Mouse (Mus musculus): Measurements from ENCODE around the gene B4gat1. TPM values are rescaled to one million over a fixed set of nuclear protein-coding genes. Genes with fewer than 3 reads are reported as not detected.

B4gat1 gene
- polyA plus RNA-seq (2012; rRNA removed) = 2.6 and 3.7 TPM in 2 replicates

DNA sequence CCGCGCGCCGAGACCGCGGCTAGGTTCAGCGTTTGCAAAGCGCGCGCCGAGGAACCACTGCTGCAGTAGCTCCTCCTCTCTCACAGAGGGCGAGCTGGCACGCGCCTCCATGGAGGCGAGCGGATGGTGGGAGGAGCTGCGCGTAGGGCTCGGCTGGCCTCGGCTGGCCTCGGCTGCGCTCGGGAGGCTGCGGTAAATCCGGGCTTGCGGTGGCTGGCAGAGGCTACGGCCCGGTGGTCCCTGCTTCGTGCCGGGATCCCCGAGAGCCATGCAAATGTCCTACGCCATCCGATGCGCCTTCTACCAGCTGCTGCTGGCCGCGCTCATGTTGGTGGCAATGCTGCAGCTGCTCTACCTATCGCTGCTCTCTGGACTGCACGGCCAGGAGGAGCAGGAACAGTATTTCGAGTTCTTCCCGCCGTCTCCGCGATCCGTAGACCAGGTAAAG lies at the start of gene B4gat1, which contains the start of gene AC124502.3:
B4gat1 (plus strand) TSS at position 118 of the 448 bp plus-strand sequence.
AC124502.3 (plus strand) TSS at position 183 of the 448 bp plus-strand sequence.

DNA sequence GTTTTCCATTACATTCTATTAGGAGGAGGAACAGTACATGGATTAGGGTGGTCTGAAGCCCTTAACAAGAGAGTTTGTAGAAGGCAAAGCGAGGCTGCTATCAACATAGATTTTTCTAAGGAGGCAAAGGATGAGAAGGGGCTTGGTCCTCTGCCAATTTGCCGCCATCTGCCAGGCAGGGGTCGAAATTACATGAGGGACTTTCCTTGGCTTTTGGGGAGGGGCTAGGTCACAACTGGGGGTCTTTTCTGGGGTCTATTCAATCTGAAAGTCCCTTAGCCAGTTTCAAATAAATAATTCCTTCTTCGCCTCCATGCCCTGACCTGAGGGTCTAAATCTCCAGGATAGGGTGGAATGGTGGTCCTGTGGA lies 48.4 kb upstream of the B4gat1 start, which contains the start of gene Npas4:
Npas4 (minus strand) TSS at position 61 of the 370 bp plus-strand sequence.

DNA sequence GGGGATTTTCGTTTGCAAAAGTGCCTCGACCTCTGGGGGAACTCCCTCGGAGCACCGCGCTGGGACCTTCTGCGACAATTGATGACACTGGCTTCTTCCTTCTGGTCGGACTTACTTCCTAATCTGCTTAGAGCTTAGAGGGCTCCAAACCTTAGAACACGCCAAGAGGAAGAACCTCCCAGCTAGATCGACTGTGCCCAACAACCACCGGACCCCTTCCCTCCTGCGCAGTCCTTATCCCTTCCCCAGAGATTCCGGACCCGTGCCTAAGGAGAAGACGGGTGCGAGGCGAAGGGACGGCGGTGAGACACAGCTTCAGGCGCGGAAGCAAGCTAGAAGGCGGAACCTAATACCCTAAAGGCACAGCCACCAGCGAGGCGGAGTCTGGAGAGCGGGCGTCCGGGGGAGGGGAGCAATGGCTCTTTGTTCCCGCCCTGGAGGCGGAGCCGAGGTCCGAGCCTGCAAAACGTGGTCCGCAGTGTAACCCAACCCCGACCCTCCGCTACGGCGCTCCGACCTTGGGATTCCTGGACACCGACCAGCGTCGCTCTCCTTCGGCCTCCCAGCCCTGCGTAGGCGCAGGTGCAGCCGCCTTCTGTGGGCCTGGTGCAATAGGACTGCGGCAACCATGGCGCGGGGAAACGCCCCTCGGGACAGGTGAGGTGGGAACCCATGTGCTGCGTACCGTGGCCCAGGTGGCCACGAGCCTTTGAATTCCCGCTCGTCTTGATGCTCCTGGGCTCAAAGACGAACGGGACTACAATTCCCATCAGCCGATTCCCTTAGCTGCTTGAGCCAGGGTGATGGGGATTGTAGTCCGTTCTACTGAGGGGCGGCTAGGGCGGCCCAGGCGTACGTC lies 14.8 kb upstream of the B4gat1 start, which contains the start of gene Slc29a2:
Slc29a2 (plus strand) TSS at position 240 of the 859 bp plus-strand sequence.

DNA sequence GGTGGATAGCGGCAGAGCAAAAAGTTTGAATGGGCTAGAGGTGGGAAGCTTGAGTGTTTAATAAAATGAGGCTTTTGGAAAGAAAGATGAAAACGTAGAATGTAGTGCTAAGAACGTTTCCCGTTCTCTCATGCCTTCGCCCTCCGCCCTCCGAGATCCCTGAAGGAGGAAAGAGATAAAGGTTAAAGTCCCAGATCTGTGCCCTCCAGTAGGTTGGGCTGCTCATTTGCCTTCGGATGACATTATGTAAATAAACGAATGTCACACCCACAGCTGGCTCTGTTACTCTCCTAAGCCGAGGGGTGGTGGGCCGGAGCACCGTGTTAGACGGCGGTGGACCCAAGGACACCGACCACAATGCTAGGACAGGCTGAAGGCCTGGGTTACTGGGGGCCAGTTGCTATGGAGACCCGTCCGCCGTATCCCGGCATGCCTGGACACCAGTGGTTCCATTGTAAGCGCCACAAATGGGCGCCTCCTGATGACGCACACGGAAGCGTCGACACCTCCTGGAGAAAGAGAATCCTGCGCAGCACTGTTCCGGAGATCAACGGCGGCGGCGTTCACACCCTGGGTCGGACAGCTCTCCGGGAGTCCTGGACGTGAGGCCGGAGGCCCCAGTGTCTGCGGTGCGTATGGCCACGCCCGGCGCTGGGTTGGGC lies 2.4 kb downstream of the B4gat1 start, which contains the start of gene Brms1:
Brms1 (plus strand) TSS at position 493 of the 662 bp plus-strand sequence.

DNA sequence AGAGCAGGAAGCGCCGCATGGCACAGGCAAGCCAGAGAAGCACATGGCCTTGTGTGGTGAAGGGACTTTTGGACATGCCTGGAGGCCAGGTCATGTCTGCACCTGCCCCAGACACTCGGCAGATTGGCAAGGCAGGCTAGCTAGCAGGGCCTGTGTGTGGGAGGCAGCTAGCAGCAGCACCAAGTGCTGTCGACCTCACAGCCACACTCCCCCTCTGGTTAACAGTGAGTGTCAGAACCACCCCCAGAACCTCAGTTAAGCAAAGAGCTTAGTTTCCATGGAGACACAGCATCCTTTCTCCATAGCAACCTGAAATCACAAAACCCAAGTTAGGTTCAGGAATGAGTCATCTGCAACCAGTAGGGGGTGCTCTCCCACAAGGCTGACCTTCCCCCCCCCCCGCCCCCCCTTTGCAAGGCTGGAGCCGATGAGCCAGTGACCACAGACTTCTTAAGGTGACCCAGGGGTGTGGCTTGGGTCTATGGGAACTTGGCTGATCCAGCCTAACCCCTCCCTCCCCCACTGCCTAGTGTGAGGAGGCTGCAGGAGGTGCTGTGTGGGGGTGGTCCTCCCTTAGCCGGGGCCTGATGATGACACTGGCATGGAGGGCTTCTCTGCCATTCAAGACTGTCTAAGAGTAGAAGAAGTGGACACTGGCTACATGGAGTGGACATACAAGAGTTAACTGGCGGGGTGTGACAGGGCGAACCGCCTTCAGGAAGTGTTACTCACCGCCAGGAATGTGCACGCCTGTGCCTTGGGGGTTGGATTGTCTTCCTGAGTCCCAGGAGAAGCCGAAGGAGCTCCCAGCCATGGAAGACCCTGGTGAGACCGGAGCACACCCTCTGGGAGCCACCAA lies 11.7 kb downstream of the B4gat1 start, which contains the start of gene Rin1:
Rin1 (plus strand) TSS at position 435 of the 859 bp plus-strand sequence.

DNA sequence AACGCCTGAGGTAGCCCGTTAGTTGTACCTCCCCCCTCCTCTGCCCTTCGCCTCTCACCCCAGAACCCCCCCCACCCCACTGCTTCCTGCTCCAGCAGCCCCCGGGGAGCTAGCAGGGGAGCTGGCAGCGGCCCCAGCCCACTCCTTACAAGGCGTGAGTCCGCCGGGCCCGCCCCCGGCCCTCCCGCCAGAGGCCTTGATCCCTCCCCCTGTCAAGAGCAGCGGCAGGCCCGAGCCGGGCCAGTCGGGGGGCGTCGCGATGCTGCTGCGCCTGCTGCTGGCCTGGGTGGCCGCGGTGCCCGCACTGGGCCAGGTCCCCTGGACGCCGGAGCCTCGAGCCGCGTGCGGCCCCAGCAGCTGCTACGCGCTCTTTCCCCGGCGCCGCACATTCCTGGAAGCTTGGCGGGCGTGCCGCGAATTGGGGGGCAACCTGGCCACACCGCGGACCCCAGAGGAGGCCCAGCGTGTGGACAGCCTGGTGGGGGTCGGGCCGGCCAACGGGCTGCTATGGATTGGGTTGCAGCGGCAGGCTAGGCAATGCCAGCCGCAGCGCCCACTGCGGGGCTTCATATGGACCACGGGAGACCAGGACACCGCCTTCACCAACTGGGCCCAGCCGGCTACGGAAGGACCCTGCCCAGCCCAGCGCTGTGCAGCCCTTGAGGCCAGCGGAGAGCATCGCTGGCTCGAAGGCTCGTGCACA lies 29.4 kb downstream of the B4gat1 start, which contains the start of gene Cd248:
Cd248 (plus strand) TSS at position 212 of the 703 bp plus-strand sequence.

DNA sequence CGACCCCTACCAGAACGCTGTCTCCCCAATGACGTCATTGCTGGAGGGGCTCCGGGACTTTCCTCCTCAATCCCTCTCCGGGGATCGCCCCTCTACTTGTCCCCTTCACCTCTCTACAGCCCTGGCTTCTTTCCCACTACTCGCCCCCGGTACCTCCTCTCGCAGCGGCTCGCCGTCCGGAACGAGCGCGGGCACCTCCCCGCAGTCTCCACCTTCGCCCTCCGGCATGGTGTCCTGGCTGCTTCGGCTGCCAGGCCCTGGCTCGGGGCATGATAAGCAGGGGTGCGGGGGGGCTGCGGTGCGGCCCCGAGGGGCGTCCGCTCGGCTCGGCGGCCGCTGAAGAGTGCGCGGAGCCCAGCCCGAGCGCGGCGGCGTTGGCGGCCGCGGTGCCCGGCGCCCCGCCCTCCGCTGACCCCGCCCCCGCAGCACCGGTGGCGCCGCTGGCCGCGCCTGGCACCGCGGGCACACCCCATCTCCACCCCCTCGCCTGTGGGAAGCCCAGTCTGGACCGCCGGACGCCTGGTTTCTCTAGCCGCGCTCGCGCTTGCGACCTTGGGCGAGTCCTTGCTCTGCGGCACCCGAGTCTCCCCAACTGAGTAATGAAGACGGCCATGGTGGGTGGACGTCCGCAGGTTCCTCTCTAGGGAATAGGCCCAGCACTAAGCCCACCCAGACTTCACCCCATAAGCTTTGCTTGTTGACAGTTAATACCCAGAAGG lies 46.7 kb downstream of the B4gat1 start, which contains the start of gene Tmem151a:
Tmem151a (minus strand) TSS at position 387 of the 719 bp plus-strand sequence.

DNA sequence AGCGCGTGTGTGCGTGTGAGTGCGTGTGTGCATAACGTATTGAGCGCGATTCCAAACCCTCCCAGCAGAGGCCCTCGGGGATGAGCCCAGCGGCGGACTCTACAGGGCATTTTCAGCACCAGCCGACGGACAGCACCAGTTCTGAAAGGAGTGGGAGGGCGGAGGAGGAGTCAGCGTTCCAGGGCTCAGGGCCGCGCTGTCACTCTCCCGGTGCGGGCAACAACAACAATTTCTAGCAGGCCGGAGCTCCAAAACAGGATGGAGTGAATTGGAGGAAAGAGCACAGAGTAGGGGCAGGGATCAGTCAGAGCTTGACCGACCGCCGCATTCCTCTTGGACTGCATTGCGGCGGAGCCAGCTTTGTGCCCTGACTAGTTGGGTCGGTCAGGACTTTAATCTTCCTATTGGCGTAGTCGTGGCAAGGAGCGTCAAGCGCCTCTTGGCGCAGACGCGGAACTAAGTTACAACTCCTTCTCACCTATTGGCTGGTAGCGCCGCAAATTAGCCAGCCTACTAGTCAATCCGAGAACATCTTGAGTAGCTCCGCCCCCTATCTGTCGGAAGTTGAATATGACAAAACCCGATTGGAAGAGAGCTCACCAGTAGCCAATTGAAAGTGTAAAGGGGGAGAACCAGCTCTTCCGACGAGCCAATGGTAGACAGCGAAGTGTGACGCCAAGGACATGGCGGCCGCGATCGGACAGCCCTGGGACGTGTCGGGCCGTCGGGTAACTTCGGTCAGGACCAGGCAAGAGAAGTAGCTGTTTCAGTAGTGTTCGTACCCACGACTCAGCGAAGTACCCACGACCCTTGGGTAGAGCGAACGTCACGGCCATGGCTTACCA lies 49.5 kb downstream of the B4gat1 start, which contains the start of gene Yif1a:
Yif1a (plus strand) TSS at position 655 of the 845 bp plus-strand sequence.

Other genes starting within 250 kb of the B4gat1 start
- gene Rbm4, start 244.9 kb upstream of the B4gat1 start, polyA plus RNA-seq (2012; rRNA removed) = 29.1 and 29.7 TPM in 2 replicates
- 11.0 and 13.2 TPM in 2 replicates for gene Gm21992, start 227.2 kb upstream of the B4gat1 start, polyA plus RNA-seq (2012; rRNA removed)
- gene Rbm14, start 227.2 kb upstream of the B4gat1 start, polyA plus RNA-seq (2012; rRNA removed) = 21.1 and 24.5 TPM in 2 replicates
- 38.2 and 41.7 TPM in 2 replicates for gene Ccs, start 199.5 kb upstream of the B4gat1 start, polyA plus RNA-seq (2012; rRNA removed)
- 0.01 TPM in 1 of 2 replicates, not detected in the other for gene Ccdc87, start 199.5 kb upstream of the B4gat1 start, polyA plus RNA-seq (2012; rRNA removed)
- 20.1 and 21.8 TPM in 2 replicates for gene Ctsf, start 183.7 kb upstream of the B4gat1 start, polyA plus RNA-seq (2012; rRNA removed)
- 0.31 and 0.43 TPM in 2 replicates for gene Actn3, start 160.9 kb upstream of the B4gat1 start, polyA plus RNA-seq (2012; rRNA removed)
- 14.7 and 16.8 TPM in 2 replicates for gene Zdhhc24, start 160.2 kb upstream of the B4gat1 start, polyA plus RNA-seq (2012; rRNA removed)
- gene Bbs1, start 132.2 kb upstream of the B4gat1 start, polyA plus RNA-seq (2012; rRNA removed) = 0.98 and 1.1 TPM in 2 replicates
- gene Dpp3, start 110.5 kb upstream of the B4gat1 start, polyA plus RNA-seq (2012; rRNA removed) = 27.2 and 27.5 TPM in 2 replicates
- 0.05 and 0.09 TPM in 2 replicates for gene Peli3, start 95.7 kb upstream of the B4gat1 start, polyA plus RNA-seq (2012; rRNA removed)
- 33.6 and 36.8 TPM in 2 replicates for gene Mrpl11, start 76.7 kb upstream of the B4gat1 start, polyA plus RNA-seq (2012; rRNA removed)
- gene Npas4, start 48.5 kb upstream of the B4gat1 start, polyA plus RNA-seq (2012; rRNA removed) = 0.09 TPM in 2 replicates
- gene Slc29a2, start 15.0 kb upstream of the B4gat1 start, polyA plus RNA-seq (2012; rRNA removed) = 2.1 and 2.6 TPM in 2 replicates
- gene AC124502.3, start 65 bp downstream of the B4gat1 start, polyA plus RNA-seq (2012; rRNA removed) = 0.69 and 1.0 TPM in 2 replicates
- 19.9 and 20.8 TPM in 2 replicates for gene Brms1, start 2.5 kb downstream of the B4gat1 start, polyA plus RNA-seq (2012; rRNA removed)
- 0.26 and 0.45 TPM in 2 replicates for gene Rin1, start 11.7 kb downstream of the B4gat1 start, polyA plus RNA-seq (2012; rRNA removed)
- gene Cd248, start 29.3 kb downstream of the B4gat1 start, polyA plus RNA-seq (2012; rRNA removed) = 1.4 and 2.4 TPM in 2 replicates
- gene Tmem151a, start 46.7 kb downstream of the B4gat1 start, polyA plus RNA-seq (2012; rRNA removed) = 0.13 and 0.29 TPM in 2 replicates
- 29.3 and 37.2 TPM in 2 replicates for gene Yif1a, start 49.7 kb downstream of the B4gat1 start, polyA plus RNA-seq (2012; rRNA removed)
- gene Cnih2, start 59.7 kb downstream of the B4gat1 start, polyA plus RNA-seq (2012; rRNA removed) = 0.61 and 0.62 TPM in 2 replicates
- gene Rab1b, start 68.2 kb downstream of the B4gat1 start, polyA plus RNA-seq (2012; rRNA removed) = 44.3 and 53.0 TPM in 2 replicates
- 2.6 and 2.8 TPM in 2 replicates for gene Klc2, start 79.7 kb downstream of the B4gat1 start, polyA plus RNA-seq (2012; rRNA removed)
- 8.0 and 8.3 TPM in 2 replicates for gene Pacs1, start 234.3 kb downstream of the B4gat1 start, polyA plus RNA-seq (2012; rRNA removed)

All from liver, embryonic 14 days (tissue).